Mouse (Mus musculus) heart, embryonic 15.5 days (tissue): ENCODE measurements around the gene Allc. TPM values are rescaled to one million over a fixed set of nuclear protein-coding genes. Genes with fewer than 3 reads are reported as not detected.

Experiments
- ATAC-seq: fragments of 200-750 bp; cut with Nextera tagmentation; replicated peaks from 2 replicates; pipeline ENCODE4 v1.8.0; 2017; ENCODE audit warnings: low read depth, moderate TSS enrichment; ENCODE audit not compliant: insufficient number of reproducible peaks, insufficient read depth, low FRiP score
- H3K27ac ChIP-seq: fragments of 300-500 bp; sonication (generic); 2 replicates; pipeline ENCODE4 v1.5.1; 2015; ENCODE audit warnings: mild to moderate bottlenecking, inconsistent platforms
- H3K27me3 ChIP-seq: fragments of 300-500 bp; sonication (generic); 2 replicates; pipeline ENCODE4 v1.6.1; 2015; ENCODE audit warnings: inconsistent platforms
- H3K36me3 ChIP-seq: fragments of 300-500 bp; sonication (generic); 2 replicates; pipeline ENCODE4 v1.6.1; 2015; ENCODE audit warnings: mild to moderate bottlenecking, inconsistent platforms
- H3K4me1 ChIP-seq: fragments of 300-500 bp; sonication (generic); replicated peaks from 2 replicates; pipeline ENCODE4 v1.6.1; 2015; ENCODE audit warnings: inconsistent platforms
- H3K4me2 ChIP-seq: fragments of 300-500 bp; sonication (generic); 2 replicates; pipeline ENCODE4 v1.6.1; 2015; ENCODE audit warnings: inconsistent platforms, mild to moderate bottlenecking, moderate library complexity
- H3K4me3 ChIP-seq: fragments of 300-500 bp; sonication (generic); 2 replicates; pipeline ENCODE4 v1.5.1; 2015; ENCODE audit warnings: mild to moderate bottlenecking, inconsistent platforms
- H3K9ac ChIP-seq: fragments of 300-500 bp; sonication (generic); 2 replicates; pipeline ENCODE4 v1.6.1; 2015; ENCODE audit warnings: mild to moderate bottlenecking, inconsistent platforms
- H3K9me3 ChIP-seq: fragments of 300-500 bp; sonication (generic); replicated peaks from 2 replicates; pipeline ENCODE4 v1.6.1; 2016; ENCODE audit warnings: inconsistent platforms
- WGBS: fragments of 180-500 bp; shearing (Covaris S2); methylation state at CpG from one replicate; pipeline ENCODE4 v1.1.7; 2015; ENCODE audit warnings: mixed read lengths; 5-methylcytosine and 5-hydroxymethylcytosine counted together
- polyA plus RNA-seq: library from polyadenylated mRNA; unstranded; fragments of >200 nt; fragmentation: Nextera tagmentation; extraction: Ambion mirVana; gene quantifications from 2 replicates; pipeline ENCODE4 v1.2.1, GENCODE M21; 2015

Allc gene
- polyA plus RNA-seq, 1 experiment from 2014 or later = not detected

GRCm38 (mm10) chr12:28607546-28608305 lies 25.4 kb upstream of the Allc start:
- Histone ChIP-seq H3K9me3 (no peaks in the 10 kb centered on the region), H3K4me1 (peaks cover 10% of the 10 kb centered on the region), H3K36me3 (no peaks in the 10 kb centered on the region), H3K9ac (peak overlapping the region; percentile 25; the same call in 1 of the 2 replicates), H3K27me3 (no peaks in the 10 kb centered on the region), H3K4me3 (no peak overlapping the region), H3K27ac (no peak overlapping the region), H3K4me2 (peak overlapping the region; percentile 23; the same call in 1 of the 2 replicates)
- 51% methylated on average over 17 of the region's 17 CpGs for WGBS
- peak; percentile 63 for ATAC-seq

- Histone ChIP-seq H3K4me2 (no peak overlapping the region), H3K4me3 (no peak overlapping the region), H3K4me1 (peaks cover 17% of the 10 kb centered on the region), H3K9me3 (no peaks in the 10 kb centered on the region), H3K27me3 (no peaks in the 10 kb centered on the region), H3K9ac (no peak overlapping the region), H3K36me3 (no peaks in the 10 kb centered on the region), H3K27ac (no peak overlapping the region)
- 55% methylated on average over 1 of the region's 1 CpGs for WGBS
- no peak for ATAC-seq
Observed at GRCm38 (mm10) chr12:28603494-28603893, 21.2 kb upstream of the Allc start.

- no peak overlapping the region for H3K4me2 ChIP-seq
- H3K27me3 ChIP-seq = no peaks in the 10 kb centered on the region
- H3K4me3 ChIP-seq = no peak overlapping the region
- H3K36me3 ChIP-seq = no peaks in the 10 kb centered on the region
- H3K27ac ChIP-seq = no peak overlapping the region
- no peaks in the 10 kb centered on the region for H3K9me3 ChIP-seq
- H3K4me1 ChIP-seq = peaks cover 14% of the 10 kb centered on the region
- ATAC-seq = no peak; the same call in 1 of the 2 replicates
- H3K9ac ChIP-seq = no peak overlapping the region
- WGBS = 20% methylated on average over 4 of the region's 4 CpGs
Observed at GRCm38 (mm10) chr12:28602259-28602658, 19.9 kb upstream of the Allc start.

- H3K4me3 ChIP-seq = no peak overlapping the region
- ATAC-seq = no peak
- H3K9me3 ChIP-seq = no peaks in the 10 kb centered on the region
- H3K36me3 ChIP-seq = no peaks in the 10 kb centered on the region
- no peak overlapping the region for H3K27ac ChIP-seq
- no peak overlapping the region for H3K9ac ChIP-seq
- no peak overlapping the region for H3K4me2 ChIP-seq
- 37% methylated on average over 2 of the region's 2 CpGs for WGBS
- H3K4me1 ChIP-seq = peaks cover 13% of the 10 kb centered on the region
- no peaks in the 10 kb centered on the region for H3K27me3 ChIP-seq
Observed at GRCm38 (mm10) chr12:28598526-28598991, 16.2 kb upstream of the Allc start.

GRCm38 (mm10) chr12:28598110-28598509 lies 15.8 kb upstream of the Allc start:
- Histone ChIP-seq H3K9me3 (no peaks in the 10 kb centered on the region), H3K27ac (no peak overlapping the region), H3K27me3 (no peaks in the 10 kb centered on the region), H3K4me3 (no peak overlapping the region), H3K4me2 (no peak overlapping the region), H3K36me3 (no peaks in the 10 kb centered on the region), H3K4me1 (peaks cover 13% of the 10 kb centered on the region), H3K9ac (no peak overlapping the region)
- ATAC-seq = no peak
- 30% methylated on average over 3 of the region's 3 CpGs for WGBS

GRCm38 (mm10) chr12:28597699-28598098 lies 15.4 kb upstream of the Allc start:
- H3K4me3 ChIP-seq = no peak overlapping the region
- H3K9me3 ChIP-seq = no peaks in the 10 kb centered on the region
- H3K27me3 ChIP-seq = no peaks in the 10 kb centered on the region
- no peak overlapping the region for H3K4me2 ChIP-seq
- 57% methylated on average over 9 of the region's 9 CpGs for WGBS
- ATAC-seq = no peak
- H3K4me1 ChIP-seq = peaks cover 13% of the 10 kb centered on the region
- no peaks in the 10 kb centered on the region for H3K36me3 ChIP-seq
- no peak overlapping the region for H3K27ac ChIP-seq
- H3K9ac ChIP-seq = no peak overlapping the region

GRCm38 (mm10) chr12:28596851-28597250 lies 14.5 kb upstream of the Allc start:
- Histone ChIP-seq H3K36me3 (no peaks in the 10 kb centered on the region), H3K4me3 (no peak overlapping the region), H3K4me1 (peaks cover 10% of the 10 kb centered on the region), H3K27me3 (no peaks in the 10 kb centered on the region), H3K27ac (no peak overlapping the region), H3K4me2 (no peak overlapping the region), H3K9me3 (no peaks in the 10 kb centered on the region), H3K9ac (no peak overlapping the region)
- ATAC-seq = no peak

GRCm38 (mm10) chr12:28590428-28590827 lies 8.1 kb upstream of the Allc start:
- WGBS = 33% methylated on average over 13 of the region's 13 CpGs

GRCm38 (mm10) chr12:28589090-28589868 lies 7.0 kb upstream of the Allc start:
- ATAC-seq = peak; percentile 77
- Histone ChIP-seq H3K36me3 (no peaks in the 10 kb centered on the region), H3K4me3 (peak overlapping the region; percentile 44), H3K9ac (no peak overlapping the region), H3K27me3 (peaks cover 18% of the 10 kb centered on the region), H3K27ac (no peak overlapping the region), H3K4me2 (peak overlapping the region; percentile 69), H3K4me1 (peaks cover 8% of the 10 kb centered on the region; the same call in 1 of the 2 replicates), H3K9me3 (no peaks in the 10 kb centered on the region)
- 8% methylated on average over 24 of the region's 24 CpGs for WGBS

More at GRCm38 (mm10) chr12:28590428-28590827, 8.1 kb upstream of the Allc start:
- peaks cover 8% of the 10 kb centered on the region; the same call in 1 of the 2 replicates for H3K4me1 ChIP-seq
- H3K9ac ChIP-seq = no peak overlapping the region
- H3K36me3 ChIP-seq = no peaks in the 10 kb centered on the region
- H3K9me3 ChIP-seq = no peaks in the 10 kb centered on the region
- H3K27me3 ChIP-seq = peaks cover 18% of the 10 kb centered on the region
- no peak overlapping the region for H3K27ac ChIP-seq
- H3K4me3 ChIP-seq = no peak overlapping the region
- H3K4me2 ChIP-seq = no peak overlapping the region
- ATAC-seq = no peak; the same call in 1 of the 2 replicates

GRCm38 (mm10) chr12:28587949-28588348 lies 5.6 kb upstream of the Allc start:
- H3K9me3 ChIP-seq = no peaks in the 10 kb centered on the region
- no peak for ATAC-seq
- 75% methylated on average over 6 of the region's 6 CpGs for WGBS
- peaks cover 8% of the 10 kb centered on the region; the same call in 1 of the 2 replicates for H3K4me1 ChIP-seq
- no peak overlapping the region for H3K4me3 ChIP-seq
- H3K4me2 ChIP-seq = no peak overlapping the region
- H3K27me3 ChIP-seq = peaks cover 18% of the 10 kb centered on the region
- no peaks in the 10 kb centered on the region for H3K36me3 ChIP-seq
- H3K27ac ChIP-seq = no peak overlapping the region
- no peak overlapping the region for H3K9ac ChIP-seq

GRCm38 (mm10) chr12:28584036-28584435 lies 1.7 kb upstream of the Allc start:
- no peaks in the 10 kb centered on the region for H3K4me1 ChIP-seq
- WGBS = 66% methylated on average over 3 of the region's 3 CpGs
- H3K4me3 ChIP-seq = no peak overlapping the region
- H3K4me2 ChIP-seq = no peak overlapping the region
- H3K9ac ChIP-seq = no peak overlapping the region
- no peaks in the 10 kb centered on the region for H3K36me3 ChIP-seq
- ATAC-seq = no peak
- H3K27me3 ChIP-seq = peaks cover 10% of the 10 kb centered on the region
- no peak overlapping the region for H3K27ac ChIP-seq
- H3K9me3 ChIP-seq = no peaks in the 10 kb centered on the region
